Mouse (Mus musculus) spleen, postnatal 10 days (tissue): Measurements from ENCODE around the gene Hnrnpl.

ENCODE experiments used
- DNase-seq, 2 experiments: peaks; one replicate each; pipeline ENCODE4 v3.0.0; 2021 to 2022; ENCODE audit warnings: low spot score in 2 of 2

Hnrnpl gene

GRCm38 (mm10) chr7:28790066-28790806 is 18.1 kb upstream of the Hnrnpl start:
- DNase-seq = peak in 1 of 2 experiments; percentile 26

GRCm38 (mm10) chr7:28791706-28792105 is 16.6 kb upstream of the Hnrnpl start:
- DNase-seq = no peak

- peak in 1 of 2 experiments; percentile 32 for DNase-seq
Observed at GRCm38 (mm10) chr7:28792391-28793185, 15.8 kb upstream of the Hnrnpl start.

GRCm38 (mm10) chr7:28793834-28794233 is 14.5 kb upstream of the Hnrnpl start:
- peak in 1 of 2 experiments; percentile 49 for DNase-seq

- DNase-seq = no peak
Observed at GRCm38 (mm10) chr7:28794496-28794895, 13.8 kb upstream of the Hnrnpl start.

- peak in 1 of 2 experiments; percentile 41 for DNase-seq
Observed at GRCm38 (mm10) chr7:28795832-28796231, 12.5 kb upstream of the Hnrnpl start.

- peak; percentile 75 to 86 for DNase-seq
Observed at GRCm38 (mm10) chr7:28796562-28796975, 11.8 kb upstream of the Hnrnpl start.

GRCm38 (mm10) chr7:28799994-28800393 is 8.3 kb upstream of the Hnrnpl start:
- no peak for DNase-seq

- DNase-seq = no peak
Observed at GRCm38 (mm10) chr7:28801451-28801850, 6.9 kb upstream of the Hnrnpl start.

- no peak for DNase-seq
Observed at GRCm38 (mm10) chr7:28801901-28802670, 6.3 kb upstream of the Hnrnpl start.

- DNase-seq = peak in 1 of 2 experiments; percentile 31
Observed at GRCm38 (mm10) chr7:28802846-28803588, 5.3 kb upstream of the Hnrnpl start.

GRCm38 (mm10) chr7:28803756-28804155 is 4.6 kb upstream of the Hnrnpl start:
- DNase-seq = no peak

- peak in 1 of 2 experiments; percentile 68 for DNase-seq
Observed at GRCm38 (mm10) chr7:28806869-28807268, 1.5 kb upstream of the Hnrnpl start.

- DNase-seq = no peak
Observed at GRCm38 (mm10) chr7:28807641-28808220, 610 bp upstream of the Hnrnpl start.

GRCm38 (mm10) chr7:28808957-28809393 is 634 bp downstream of the Hnrnpl start:
- DNase-seq = peak; percentile 92 to 93

GRCm38 (mm10) chr7:28809401-28810089 is 1.2 kb downstream of the Hnrnpl start:
- peak; percentile 71 to 80 for DNase-seq

- peak; percentile 96 to 99 for DNase-seq
Observed at GRCm38 (mm10) chr7:28810107-28811066, 2.0 kb downstream of the Hnrnpl start.

GRCm38 (mm10) chr7:28811228-28811627 is 2.9 kb downstream of the Hnrnpl start:
- peak; percentile 81 to 94 for DNase-seq
